Mouse (Mus musculus) erythroblast, embryonic 14.5 days (primary cell): ENCODE results near the gene Plpp2. TPM values are rescaled to one million over a fixed set of nuclear protein-coding genes. Genes with fewer than 3 reads are reported as not detected.

Source experiments
- H3K27me3 ChIP-seq: 2 replicates; pipeline ENCODE4 v1.6.1; 2012; ENCODE audit warnings: inconsistent platforms; ENCODE audit not compliant: control insufficient read depth
- H3K36me3 ChIP-seq: 2 replicates; pipeline ENCODE4 v1.6.1; 2012; ENCODE audit warnings: mild to moderate bottlenecking, inconsistent platforms; ENCODE audit not compliant: control insufficient read depth
- H3K4me1 ChIP-seq: 2 replicates; pipeline ENCODE4 v1.6.1; 2012; ENCODE audit warnings: inconsistent platforms; ENCODE audit not compliant: control insufficient read depth
- H3K4me3 ChIP-seq: replicated peaks from 2 replicates; pipeline ENCODE3; 2012; ENCODE audit warnings: moderate library complexity, mild to moderate bottlenecking, inconsistent platforms
- H3K9me3 ChIP-seq: 2 replicates; pipeline ENCODE4 v1.6.1; 2012; ENCODE audit warnings: low read length, inconsistent platforms, mixed read lengths; ENCODE audit not compliant: control insufficient read depth
- GATA1 ChIP-seq: IDR thresholded peaks from 2 replicates; pipeline ENCODE4 v1.6.1; 2012; ENCODE audit warnings: low read length, inconsistent platforms, mixed read lengths
- TAL1 ChIP-seq: IDR thresholded peaks from 3 replicates; pipeline ENCODE4 v1.6.1; 2012; ENCODE audit warnings: low read length, inconsistent platforms, mixed read lengths
- polyA plus RNA-seq: library from polyadenylated mRNA; stranded (reverse); fragments of >175 nt; gene quantifications from 2 replicates; pipeline ENCODE4 v1.2.3, GENCODE M21; 2012

The Plpp2 gene
- polyA plus RNA-seq, 1 experiment = 0.10 TPM

GRCm38 (mm10) chr10:79574350-79574749 is 40.8 kb upstream of the Plpp2 start:
- no peaks in the 10 kb centered on the region for H3K27me3 ChIP-seq
- no peak overlapping the region for H3K4me3 ChIP-seq
- no peaks in the 10 kb centered on the region for H3K36me3 ChIP-seq
- no peaks in the 10 kb centered on the region for H3K4me1 ChIP-seq
- no peaks in the 10 kb centered on the region for H3K9me3 ChIP-seq
- TF ChIP-seq TAL1 (no peak), GATA1 (no peak)

GRCm38 (mm10) chr10:79573611-79574010 is 40.0 kb upstream of the Plpp2 start:
- Histone ChIP-seq H3K9me3 (no peaks in the 10 kb centered on the region), H3K36me3 (no peaks in the 10 kb centered on the region), H3K4me3 (no peak overlapping the region), H3K27me3 (no peaks in the 10 kb centered on the region), H3K4me1 (no peaks in the 10 kb centered on the region)
- TF ChIP-seq GATA1 (no peak), TAL1 (no peak)

GRCm38 (mm10) chr10:79571314-79571713 is 37.7 kb upstream of the Plpp2 start:
- Histone ChIP-seq H3K4me1 (no peaks in the 10 kb centered on the region), H3K4me3 (no peak overlapping the region), H3K27me3 (no peaks in the 10 kb centered on the region), H3K9me3 (no peaks in the 10 kb centered on the region), H3K36me3 (no peaks in the 10 kb centered on the region)
- TF ChIP-seq TAL1 (no peak), GATA1 (no peak)

DNA sequence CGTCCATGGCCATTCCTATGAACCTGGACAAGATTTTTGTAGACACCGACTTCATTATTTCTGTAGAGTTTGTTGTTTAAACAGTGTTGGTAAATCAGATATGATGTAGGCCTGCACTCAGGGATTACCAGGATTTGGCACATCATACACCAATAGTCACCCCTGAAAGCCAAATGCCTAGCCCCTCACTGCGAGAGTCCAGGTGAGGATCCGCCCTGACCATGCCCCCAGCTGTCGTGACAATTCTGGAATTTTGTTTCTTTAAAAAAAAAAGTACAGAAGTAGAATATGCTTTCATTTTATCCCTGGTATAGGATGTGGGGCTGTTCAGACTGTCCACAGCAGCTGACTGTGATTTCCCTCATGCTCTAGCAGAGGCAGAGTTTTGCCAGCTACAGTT is 36.3 kb upstream of the Plpp2 start:
- H3K36me3 ChIP-seq = no peaks in the 10 kb centered on the region
- no peak for TF ChIP-seq TAL1
- TF ChIP-seq GATA1 = no peak
- no peaks in the 10 kb centered on the region for H3K4me1 ChIP-seq
- H3K4me3 ChIP-seq = no peak overlapping the region
- H3K27me3 ChIP-seq = no peaks in the 10 kb centered on the region
- no peaks in the 10 kb centered on the region for H3K9me3 ChIP-seq

GRCm38 (mm10) chr10:79559716-79560115 is 26.1 kb upstream of the Plpp2 start:
- H3K36me3 ChIP-seq = no peaks in the 10 kb centered on the region
- TF ChIP-seq TAL1 (no peak), GATA1 (no peak)
- H3K27me3 ChIP-seq = peaks cover 11% of the 10 kb centered on the region
- peaks cover 8% of the 10 kb centered on the region for H3K4me1 ChIP-seq
- H3K9me3 ChIP-seq = no peaks in the 10 kb centered on the region
- no peak overlapping the region for H3K4me3 ChIP-seq

GRCm38 (mm10) chr10:79557496-79557895 is 23.9 kb upstream of the Plpp2 start:
- Histone ChIP-seq H3K4me1 (peaks cover 26% of the 10 kb centered on the region), H3K36me3 (no peaks in the 10 kb centered on the region)
- TF ChIP-seq GATA1 = no peak
- no peak for TF ChIP-seq TAL1

DNA sequence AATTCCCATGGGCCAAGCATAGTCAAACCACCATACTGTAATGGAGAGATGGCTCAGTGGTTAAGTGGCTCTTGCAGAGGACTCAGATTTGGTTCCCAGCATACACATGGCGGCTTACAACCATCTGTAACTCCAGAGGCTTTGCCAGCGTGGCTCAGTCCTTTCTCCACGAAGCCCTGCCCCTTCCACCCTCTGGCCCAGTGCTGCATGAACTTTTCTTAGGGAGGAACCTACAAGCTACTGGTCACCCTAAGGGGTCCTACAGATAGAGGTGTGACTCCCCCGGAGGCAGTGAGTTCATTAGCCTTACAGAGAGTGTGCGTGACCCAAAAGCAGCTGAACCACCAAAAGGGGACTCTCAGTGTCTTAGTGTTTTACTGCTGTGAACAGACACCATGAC is 23.4 kb upstream of the Plpp2 start:
- TF ChIP-seq TAL1 (no peak), GATA1 (no peak)

More at GRCm38 (mm10) chr10:79557496-79557895, 23.9 kb upstream of the Plpp2 start:
- Histone ChIP-seq H3K9me3 (no peaks in the 10 kb centered on the region), H3K4me3 (no peak overlapping the region), H3K27me3 (peaks cover 11% of the 10 kb centered on the region)

GRCm38 (mm10) chr10:79555238-79555724 is 21.7 kb upstream of the Plpp2 start:
- Histone ChIP-seq H3K9me3 (no peaks in the 10 kb centered on the region), H3K4me3 (peak overlapping the region; percentile 73), H3K4me1 (peaks cover 27% of the 10 kb centered on the region), H3K27me3 (peaks cover 11% of the 10 kb centered on the region), H3K36me3 (peaks cover 4% of the 10 kb centered on the region)
- TF ChIP-seq TAL1 (no peak), GATA1 (no peak)

More for the DNA sequence above, 23.4 kb upstream of the Plpp2 start:
- H3K4me3 ChIP-seq = no peak overlapping the region
- H3K27me3 ChIP-seq = peaks cover 11% of the 10 kb centered on the region
- no peaks in the 10 kb centered on the region for H3K9me3 ChIP-seq
- no peaks in the 10 kb centered on the region for H3K36me3 ChIP-seq
- H3K4me1 ChIP-seq = peaks cover 27% of the 10 kb centered on the region

DNA sequence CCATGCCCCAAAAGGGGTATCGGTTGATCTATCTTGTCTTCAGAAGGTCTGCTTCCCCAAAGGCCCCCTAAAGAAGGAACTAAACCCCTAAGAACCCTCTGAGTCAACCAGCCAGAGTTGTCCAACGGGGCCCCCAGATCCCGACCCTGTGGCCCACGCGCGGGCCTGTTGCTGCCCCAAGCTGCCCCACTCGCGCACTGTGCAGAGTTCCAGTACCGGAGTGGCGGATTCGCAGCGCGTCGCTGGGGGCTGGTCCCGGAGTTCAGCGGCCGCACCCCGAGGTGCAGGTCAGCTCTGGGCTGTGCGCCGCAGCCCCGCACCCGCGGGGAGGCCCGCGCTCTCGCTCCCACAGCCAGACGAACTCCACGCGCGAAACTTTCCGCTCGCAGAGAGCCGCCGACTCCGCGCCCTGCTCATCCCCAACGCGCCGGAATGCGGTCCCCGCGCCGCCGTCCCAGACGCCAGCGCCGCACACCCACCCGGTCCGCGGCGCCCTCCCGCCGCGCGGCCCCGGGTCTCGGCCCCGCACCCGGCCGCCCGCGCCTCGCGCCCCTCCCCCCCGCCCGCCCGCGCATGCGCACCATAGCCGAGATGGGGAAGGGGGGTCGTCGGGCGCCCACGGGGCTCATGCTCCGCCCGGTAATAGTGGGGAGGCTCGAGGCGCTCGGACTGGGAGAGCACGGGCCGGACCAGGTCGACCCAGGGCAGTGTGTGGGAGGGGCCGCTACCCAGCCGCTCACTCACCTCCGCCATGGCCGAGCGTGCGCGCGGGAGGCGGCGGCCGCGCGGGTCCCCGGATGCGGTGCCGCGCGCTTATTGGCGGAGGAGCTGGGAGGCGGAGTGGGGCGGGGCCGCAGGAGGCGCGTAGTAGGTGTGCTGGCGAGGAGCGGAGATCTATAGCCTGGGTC is 21.0 kb upstream of the Plpp2 start, which contains the start of gene Mier2:
TSS of gene Mier2 (minus strand) at position 870 of the 908 bp plus-strand sequence.
- peak within 1 kb of the TSS; percentile 73 for H3K4me3 ChIP-seq
- H3K27me3 ChIP-seq = peaks cover 11% of the 10 kb centered on the region
- no peaks in the 10 kb centered on the region for H3K9me3 ChIP-seq
- H3K4me1 ChIP-seq = peaks cover 27% of the 10 kb centered on the region
- peaks cover 11% of the 10 kb centered on the region for H3K36me3 ChIP-seq
- TF ChIP-seq TAL1 = no peak
